12 mouse cellular contexts compared by ENCODE assay signal in genomic region chr9:108165143-108165542, GRCm38 (mm10).
"Had no signal": no experiment of that assay in that cellular context is flagged by ENCODE, and none has a peak within 500 bp of the region (broad histone marks: within the 10 kb centered on the region; RNA-seq: fewer than 3 reads in every experiment).

No protein-coding gene starts in this region.

- H3K9me3 ChIP-seq: intestine, embryonic 15.5 days; limb, embryonic 10.5 days; liver, embryonic 12.5 days; lung, embryonic 15.5 days; midbrain, embryonic 15.5 days; neural tube, embryonic 12.5 days had no signal

- H3K9ac ChIP-seq: intestine, embryonic 15.5 days; liver, embryonic 12.5 days; lung, embryonic 15.5 days; midbrain, embryonic 15.5 days; neural tube, embryonic 12.5 days had no signal

- H3K4me2 ChIP-seq: intestine, embryonic 15.5 days; liver, embryonic 12.5 days; lung, embryonic 15.5 days; midbrain, embryonic 15.5 days; neural tube, embryonic 12.5 days had no signal

- H3K4me1 ChIP-seq: intestine, embryonic 15.5 days; limb, embryonic 10.5 days; liver, embryonic 12.5 days; neural tube, embryonic 12.5 days had no signal

- H3K27ac ChIP-seq: intestine, embryonic 15.5 days; limb, embryonic 10.5 days; liver, embryonic 12.5 days; lung, embryonic 15.5 days; midbrain, embryonic 15.5 days; neural tube, embryonic 12.5 days had no signal

- H3K27me3 ChIP-seq: intestine, embryonic 15.5 days; lung, embryonic 15.5 days; midbrain, embryonic 15.5 days; neural tube, embryonic 12.5 days had no signal

- DNase-seq: kidney, adult 18-20 months; kidney, postnatal 25 days; right cerebral cortex, postnatal 4 days; spleen, adult 18-20 months; thymus, postnatal 36 days had no signal

- H3K4me3 ChIP-seq: intestine, embryonic 15.5 days; left cerebral cortex, adult 2 months; limb, embryonic 10.5 days; liver, embryonic 12.5 days; lung, embryonic 15.5 days; midbrain, embryonic 15.5 days; neural tube, embryonic 12.5 days had no signal

- H3K36me3 ChIP-seq: intestine, embryonic 15.5 days; limb, embryonic 10.5 days; liver, embryonic 12.5 days; lung, embryonic 15.5 days; midbrain, embryonic 15.5 days had no signal

- ATAC-seq: intestine, embryonic 15.5 days; liver, embryonic 12.5 days; midbrain, embryonic 15.5 days had no signal
